Mouse (Mus musculus) intestine, embryonic 15.5 days (tissue): ENCODE measurements around the gene Ubqln4. TPM values are rescaled to one million over a fixed set of nuclear protein-coding genes. Genes with fewer than 3 reads are reported as not detected.

ENCODE experiments used
- microRNA counts: library from miRNA; unstranded; fragments of <30 nt; microRNA quantifications from one replicate; lab custom pipeline; 2016
- polyA plus RNA-seq: library from polyadenylated mRNA; unstranded; fragments of >200 nt; fragmentation: Nextera tagmentation; extraction: Ambion mirVana; gene quantifications from 2 replicates; pipeline ENCODE4 v1.2.1, GENCODE M21; 2015

The Ubqln4 gene
- polyA plus RNA-seq, 1 experiment from 2014 or later, result 43.7 TPM

MicroRNA genes within 50 kb of the gene (microRNA counts, 519-probe panel; counts per million panel counts)
- microRNA mmu-miR-1905 (lab: Ali Mortazavi, UCI), result 97.1 counts per million, percentile 29 among the panel's probes with 10 or more counts

Other genes starting within 250 kb of the Ubqln4 start
- 268 and 282 TPM in 2 replicates for gene Glmp, start 228.7 kb upstream of the Ubqln4 start, polyA plus RNA-seq
- gene Tmem79, start 217.6 kb upstream of the Ubqln4 start, polyA plus RNA-seq, result 20.6 and 21.6 TPM in 2 replicates
- 39.9 and 45.8 TPM in 2 replicates for gene Smg5, start 217.5 kb upstream of the Ubqln4 start, polyA plus RNA-seq
- gene Paqr6, start 189.2 kb upstream of the Ubqln4 start, polyA plus RNA-seq, result 3.7 and 4.2 TPM in 2 replicates
- gene Bglap3, start 181.0 kb upstream of the Ubqln4 start, polyA plus RNA-seq, result 1.3 and 2.7 TPM in 2 replicates
- gene Bglap2, start 175.1 kb upstream of the Ubqln4 start, polyA plus RNA-seq, result not detected in 2 replicates
- not detected in 2 replicates for gene Bglap, start 169.3 kb upstream of the Ubqln4 start, polyA plus RNA-seq
- gene Pmf1, start 143.4 kb upstream of the Ubqln4 start, polyA plus RNA-seq, result 127 and 128 TPM in 2 replicates
- 17.2 and 17.3 TPM in 2 replicates for gene Slc25a44, start 128.6 kb upstream of the Ubqln4 start, polyA plus RNA-seq
- 30.9 and 39.2 TPM in 2 replicates for gene Sema4a, start 92.6 kb upstream of the Ubqln4 start, polyA plus RNA-seq
- 120 TPM in 2 replicates for gene Lmna, start 43.8 kb upstream of the Ubqln4 start, polyA plus RNA-seq
- gene Mex3a, start 21.4 kb upstream of the Ubqln4 start, polyA plus RNA-seq, result 9.6 and 11.2 TPM in 2 replicates
- 75.2 and 89.8 TPM in 2 replicates for gene Rab25, start 5.5 kb upstream of the Ubqln4 start, polyA plus RNA-seq
- 188 and 231 TPM in 2 replicates for gene Lamtor2, start 684 bp upstream of the Ubqln4 start, polyA plus RNA-seq
- gene Ssr2, start 22.1 kb downstream of the Ubqln4 start, polyA plus RNA-seq, result 338 and 390 TPM in 2 replicates
- 60.4 and 61.2 TPM in 2 replicates for gene Arhgef2, start 52.2 kb downstream of the Ubqln4 start, polyA plus RNA-seq
- gene Rxfp4, start 99.4 kb downstream of the Ubqln4 start, polyA plus RNA-seq, result not detected in 2 replicates
- gene Khdc4, start 132.0 kb downstream of the Ubqln4 start, polyA plus RNA-seq, result 72.4 and 75.8 TPM in 2 replicates
- 44.9 and 52.7 TPM in 2 replicates for gene Rit1, start 163.1 kb downstream of the Ubqln4 start, polyA plus RNA-seq
- 20.3 and 22.2 TPM in 2 replicates for gene Syt11, start 221.4 kb downstream of the Ubqln4 start, polyA plus RNA-seq